Mouse (Mus musculus) bone marrow macrophage, adult 2 months (primary cell): ENCODE measurements around the gene Arhgef3.

ENCODE experiments used
- CTCF ChIP-seq: IDR thresholded peaks from 2 replicates; pipeline ENCODE4 v1.5.1; 2012; ENCODE audit warnings: low read depth, mild to moderate bottlenecking, low read length, moderate library complexity
- POLR2A ChIP-seq: IDR thresholded peaks from 2 replicates; pipeline ENCODE4 v1.6.1; 2012; ENCODE audit warnings: mild to moderate bottlenecking, low read depth, low read length, borderline replicate concordance

DNA sequence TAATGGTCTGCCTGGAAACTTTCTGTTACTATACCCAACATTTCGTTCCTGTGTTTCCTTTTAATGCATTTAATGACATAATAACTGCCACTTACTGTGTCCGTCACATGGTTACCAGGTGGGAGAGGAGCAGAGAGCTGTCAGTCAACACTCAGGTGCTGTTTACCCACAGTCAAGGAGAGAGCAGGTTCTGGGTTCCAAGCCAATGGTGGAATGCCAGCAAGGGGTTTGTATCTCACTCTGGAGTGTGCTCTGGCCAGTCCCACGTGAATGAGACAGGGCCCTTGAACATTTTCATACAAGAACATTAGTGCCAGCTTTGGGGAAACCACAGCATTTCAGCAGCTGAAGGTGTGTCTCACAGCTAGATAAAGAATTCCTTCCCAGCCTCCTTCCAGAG lies 162.6 kb downstream of the Arhgef3 start:
- TF ChIP-seq CTCF (no peak), POLR2A (no peak)
